ENCODE assay signal across 8 mouse cellular contexts in genomic region chr2:181392600-181393213, GRCm38 (mm10). TPM values are rescaled to one million over a fixed set of nuclear protein-coding genes. Genes with fewer than 3 reads are reported as not detected.
DNase-seq lines count a peak whose midpoint lies in the region; ATAC-seq lines count a peak whose summit lies in the region.

No protein-coding gene starts in this region.

- peaks cover 19% of the 10 kb centered on the region for H3K36me3 ChIP-seq in hindbrain, embryonic 15.5 days

- no peaks in the 10 kb centered on the region for H3K4me1 ChIP-seq in hindbrain, embryonic 15.5 days (replicated peaks)

- 31% methylated on average over 4 of the region's 4 CpGs for WGBS in hindbrain, embryonic 15.5 days

- H3K27ac ChIP-seq in hindbrain, embryonic 15.5 days (replicated peaks) = no peak overlapping the region

- H3K9me3 ChIP-seq in hindbrain, embryonic 15.5 days = no peaks in the 10 kb centered on the region

- H3K4me3 ChIP-seq in hindbrain, embryonic 15.5 days = no peak overlapping the region

- H3K4me2 ChIP-seq in hindbrain, embryonic 15.5 days = no peak overlapping the region

- DNase-seq in NIH3T3 (ENCODE audit: low read depth) = peak; percentile 95
- DNase-seq in cerebellum, adult 9-11 months = peak; percentile 85
- peak; percentile 67 to 95 for DNase-seq in frontal cortex, adult 2 months (ENCODE audit: extremely low spot score in 1 of 2, low spot score in 1 of 2)
- peak; percentile 81 to 96 for DNase-seq in layer of hippocampus, postnatal 25 days (ENCODE audit: extremely low spot score in 1 of 2, low spot score in 1 of 2)
- peak; percentile 87 for DNase-seq in lung, postnatal 25 days (ENCODE audit: low spot score)
- DNase-seq in retina, postnatal 7 days (ENCODE audit: low read depth, low spot score) = peak; percentile 83
- peak; percentile 67 to 78 for DNase-seq in urinary bladder, adult 18-20 months (ENCODE audit: low spot score in 2 of 2)

- ATAC-seq in hindbrain, embryonic 15.5 days (ENCODE audit: low FRiP score, low read depth) = peak; percentile 76

- H3K9ac ChIP-seq in hindbrain, embryonic 15.5 days = no peak overlapping the region

- H3K27me3 ChIP-seq in hindbrain, embryonic 15.5 days = no peaks in the 10 kb centered on the region

RNA-seq across cellular contexts. Expression of gene Lime1, which starts 12.8 kb away (rescaled TPM):
- 71.8 and 72.7 TPM in 2 replicates for polyA plus RNA-seq in frontal cortex, adult 2 months (2012; rRNA removed)
- 51.6 and 56.5 TPM in 2 replicates for polyA plus RNA-seq in hindbrain, embryonic 15.5 days (2015; fragmentation: Nextera tagmentation; extraction: Ambion mirVana)
- total RNA-seq in layer of hippocampus, postnatal 25 days (2021) = 10 to 100 TPM; 36.1 to 42.0 TPM

RNA-seq across cellular contexts. Expression of gene Arfrp1, which starts 27.5 kb away (rescaled TPM):
- polyA plus RNA-seq in frontal cortex, adult 2 months (2012; rRNA removed) = 75.8 and 76.8 TPM in 2 replicates
- polyA plus RNA-seq in hindbrain, embryonic 15.5 days (2015; fragmentation: Nextera tagmentation; extraction: Ambion mirVana) = 81.2 and 82.7 TPM in 2 replicates
- 10 to 100 TPM; 41.0 to 47.0 TPM for total RNA-seq in layer of hippocampus, postnatal 25 days (2021)

RNA-seq across cellular contexts. Expression of gene Zgpat, which starts 28.0 kb away (rescaled TPM):
- 87.9 and 93.7 TPM in 2 replicates for polyA plus RNA-seq in frontal cortex, adult 2 months (2012; rRNA removed)
- polyA plus RNA-seq in hindbrain, embryonic 15.5 days (2015; fragmentation: Nextera tagmentation; extraction: Ambion mirVana) = 77.0 and 84.9 TPM in 2 replicates
- total RNA-seq in layer of hippocampus, postnatal 25 days (2021) = 10 to 100 TPM; 64.9 to 73.6 TPM
